Mouse (Mus musculus): ENCODE results near the gene Epha5. TPM values are rescaled to one million over a fixed set of nuclear protein-coding genes. Genes with fewer than 3 reads are reported as not detected.

Gene Epha5
- polyA plus RNA-seq, 1 experiment from 2014 or later, result 74.0 TPM

DNA sequence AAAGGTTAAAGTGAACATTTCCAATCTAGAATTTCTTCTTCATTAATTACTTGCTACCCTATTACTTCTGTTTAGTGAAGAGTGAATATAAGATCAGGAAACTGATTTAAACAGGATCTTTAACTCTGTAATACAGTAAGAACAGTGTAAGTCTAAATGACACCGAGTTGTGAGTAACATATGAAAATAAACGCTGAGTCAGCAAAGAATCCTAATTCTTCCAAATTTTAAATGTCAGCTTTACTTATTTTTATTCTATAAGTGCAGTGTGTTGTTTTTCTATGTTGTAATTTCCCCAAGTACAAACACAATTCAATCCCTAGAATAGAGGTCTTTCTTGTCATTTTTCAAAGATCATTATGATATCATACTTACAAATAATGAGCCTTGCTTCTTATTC, 363.3 kb downstream of the Epha5 start:
- Histone ChIP-seq H3K4me1 (replicated peaks; ENCODE audit: control insufficient read depth, insufficient read depth, low read length) (no peaks in the 10 kb centered on the region), H3K27ac (no peak overlapping the region), H3K9ac (no peak overlapping the region), H3K36me3 (replicated peaks; ENCODE audit: control insufficient read depth, insufficient read depth) (no peaks in the 10 kb centered on the region), H3K4me2 (replicated peaks) (no peak overlapping the region), H3K27me3 (ENCODE audit: control insufficient read depth, insufficient read depth, low read length) (no peaks in the 10 kb centered on the region), H3K4me3 (replicated peaks; ENCODE audit: low read length) (no peak overlapping the region), H3K9me3 (ENCODE audit: control insufficient read depth, low read length) (no peaks in the 10 kb centered on the region)
- ATAC-seq (ENCODE audit: low FRiP score) (no peak), DNase-seq (ENCODE audit: low spot score) (no peak)
- 92% methylated on average over 2 of the region's 2 CpGs for WGBS

DNA sequence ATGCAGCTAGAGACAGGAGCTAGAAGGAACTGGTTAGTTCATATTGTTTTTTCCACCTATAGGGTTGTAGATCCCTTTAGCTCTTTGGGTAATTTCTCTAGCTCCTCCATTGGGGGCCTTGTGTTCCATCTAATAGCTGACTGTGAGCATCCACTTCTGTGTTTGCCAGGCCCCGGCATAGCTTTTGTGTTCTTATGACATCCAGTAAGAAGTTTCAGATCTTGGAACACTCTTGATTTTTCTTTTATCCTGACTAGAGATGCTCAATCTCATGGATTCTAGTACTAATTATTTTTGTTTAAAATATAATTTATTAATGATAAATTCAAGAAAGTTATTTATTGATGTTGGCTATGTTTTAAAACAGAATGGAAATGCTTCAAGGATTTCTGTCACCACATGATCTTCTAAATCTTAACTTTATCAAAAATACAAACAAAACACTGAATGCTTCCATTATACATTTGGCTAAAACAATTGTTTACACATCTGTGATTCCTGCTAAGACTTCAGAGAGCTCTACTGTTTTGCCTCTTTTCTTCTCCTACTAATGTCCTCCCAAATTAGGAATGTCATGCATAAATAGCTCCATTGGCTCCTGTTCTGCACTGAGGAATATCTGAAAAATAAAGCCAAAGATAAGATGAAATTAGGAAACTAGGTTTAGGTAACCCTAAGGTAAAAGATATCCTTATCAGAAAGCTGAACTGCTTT, 379.8 kb downstream of the Epha5 start:
- H3K4me2 ChIP-seq (replicated peaks), result no peak overlapping the region
- WGBS, result 97% methylated on average over 1 of the region's 1 CpGs
- H3K9me3 ChIP-seq (ENCODE audit: control insufficient read depth, low read length), result no peaks in the 10 kb centered on the region
- no peak overlapping the region for H3K9ac ChIP-seq
- no peaks in the 10 kb centered on the region for H3K27me3 ChIP-seq (ENCODE audit: control insufficient read depth, insufficient read depth, low read length)
- no peaks in the 10 kb centered on the region for H3K36me3 ChIP-seq (replicated peaks; ENCODE audit: control insufficient read depth, insufficient read depth)
- no peak overlapping the region for H3K27ac ChIP-seq
- H3K4me1 ChIP-seq (replicated peaks; ENCODE audit: control insufficient read depth, insufficient read depth, low read length), result no peaks in the 10 kb centered on the region
- no peak for DNase-seq (ENCODE audit: low spot score)
- no peak overlapping the region for H3K4me3 ChIP-seq (replicated peaks; ENCODE audit: low read length)
- ATAC-seq (ENCODE audit: low FRiP score), result no peak

Data from hindbrain, embryonic 14.5 days (tissue).